Mouse (Mus musculus) liver, embryonic 14.5 days (tissue): ENCODE measurements around the gene Gm28038.

Source experiments
- CTCF ChIP-seq: IDR thresholded peaks from 2 replicates; pipeline ENCODE4 v1.5.1; 2016; ENCODE audit warnings: antibody characterized with exemption, low read depth, control low read depth
- EP300 ChIP-seq: IDR thresholded peaks from 2 replicates; pipeline ENCODE4 v1.6.1; 2016; ENCODE audit warnings: antibody characterized with exemption, low read depth

- TF ChIP-seq CTCF (no peak), EP300 (no peak)
These were observed 30.4 kb upstream of the Gm28038 start for GRCm38 (mm10) chr2:30250166-30251128.
